Mouse (Mus musculus) small intestine, adult 2 months (tissue): ENCODE measurements around the gene Man1a. TPM values are rescaled to one million over a fixed set of nuclear protein-coding genes. Genes with fewer than 3 reads are reported as not detected.

Experiments used
- H3K27ac ChIP-seq: fragments of 200-500 bp; 2 replicates; pipeline ENCODE4 v1.5.1; 2012; ENCODE audit warnings: low read depth, low read length, control low read depth, inconsistent platforms; ENCODE audit not compliant: insufficient read depth
- H3K27me3 ChIP-seq: fragments of 200-500 bp; 2 replicates; pipeline ENCODE4 v1.6.1; 2012; ENCODE audit warnings: mild to moderate bottlenecking, moderate library complexity, low read length, inconsistent platforms; ENCODE audit not compliant: control insufficient read depth, insufficient read depth
- H3K36me3 ChIP-seq: fragments of 200-500 bp; 2 replicates; pipeline ENCODE4 v1.6.1; 2012; ENCODE audit warnings: mild to moderate bottlenecking, low read length, control low read depth, inconsistent platforms; ENCODE audit not compliant: control insufficient read depth, insufficient read depth
- H3K4me1 ChIP-seq: fragments of 200-500 bp; 2 replicates; pipeline ENCODE4 v1.6.1; 2012; ENCODE audit warnings: low read length, inconsistent platforms, mixed read lengths; ENCODE audit not compliant: control insufficient read depth, insufficient read depth, insufficient read length
- H3K4me3 ChIP-seq: fragments of 200-500 bp; 2 replicates; pipeline ENCODE4 v1.5.1; 2012; ENCODE audit warnings: low read depth, mild to moderate bottlenecking, control low read depth, inconsistent platforms, low read length, moderate library complexity
- CTCF ChIP-seq: fragments of 200-500 bp; IDR thresholded peaks from 2 replicates; pipeline ENCODE4 v1.5.1; 2012; ENCODE audit warnings: low read depth, mild to moderate bottlenecking, control low read depth, inconsistent platforms, low read length, moderate library complexity, mixed read lengths; ENCODE audit not compliant: insufficient replicate concordance, insufficient read length; ENCODE audit errors: extremely low read depth
- POLR2A ChIP-seq: fragments of 200-500 bp; IDR thresholded peaks from 2 replicates; pipeline ENCODE4 v1.6.1; 2012; ENCODE audit warnings: low read depth, mild to moderate bottlenecking, control low read depth, inconsistent platforms, low read length, moderate library complexity
- WGBS: fragments of 180-500 bp; shearing (Covaris S2); methylation state at CpG from one replicate; pipeline ENCODE4 v1.1.7; 2018; 5-methylcytosine and 5-hydroxymethylcytosine counted together
- polyA plus RNA-seq: library from polyadenylated mRNA; depleted of rRNA; stranded (reverse); fragments of >200 nt; gene quantifications from 2 replicates; pipeline ENCODE4 v1.2.3, GENCODE M21; 2012

Gene Man1a
- polyA plus RNA-seq, 1 experiment, result 59.8 TPM

DNA sequence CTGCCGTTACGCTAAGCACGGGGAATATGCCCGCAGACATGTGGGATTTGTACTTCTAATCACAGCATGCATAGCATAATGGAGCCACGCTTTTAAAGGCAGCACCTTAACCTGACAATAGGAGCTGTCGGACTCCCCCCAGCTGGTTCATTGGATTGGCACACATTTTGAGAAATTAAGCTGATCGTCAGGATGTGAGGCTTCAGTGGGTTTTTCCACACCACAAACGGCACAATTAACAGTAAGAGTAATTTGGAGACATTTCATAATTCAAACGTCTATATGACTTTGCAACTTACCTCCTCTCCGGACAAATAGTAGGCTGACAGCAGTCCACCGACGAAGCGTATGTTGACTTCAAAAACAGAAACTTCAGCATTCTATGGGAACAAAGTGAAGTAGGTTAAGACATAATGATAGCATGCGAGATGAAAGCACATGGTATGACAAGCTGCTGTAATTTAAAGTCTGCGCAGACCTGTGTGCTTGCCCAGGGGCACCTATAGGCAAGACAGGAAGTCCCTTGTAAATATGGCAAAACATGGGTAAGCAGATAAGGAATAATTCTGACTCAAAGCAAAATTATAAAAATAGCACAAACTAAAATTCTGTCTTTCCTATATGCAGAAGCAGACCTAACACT lies 62.2 kb downstream of the Man1a start:
- no peak overlapping the region for H3K4me3 ChIP-seq
- peaks cover 9% of the 10 kb centered on the region for H3K36me3 ChIP-seq
- TF ChIP-seq POLR2A, result no peak
- no peak for TF ChIP-seq CTCF
- no peaks in the 10 kb centered on the region for H3K27me3 ChIP-seq
- 85% methylated on average over 15 of the region's 15 CpGs for WGBS
- no peaks in the 10 kb centered on the region for H3K4me1 ChIP-seq
- H3K27ac ChIP-seq, result no peak overlapping the region

DNA sequence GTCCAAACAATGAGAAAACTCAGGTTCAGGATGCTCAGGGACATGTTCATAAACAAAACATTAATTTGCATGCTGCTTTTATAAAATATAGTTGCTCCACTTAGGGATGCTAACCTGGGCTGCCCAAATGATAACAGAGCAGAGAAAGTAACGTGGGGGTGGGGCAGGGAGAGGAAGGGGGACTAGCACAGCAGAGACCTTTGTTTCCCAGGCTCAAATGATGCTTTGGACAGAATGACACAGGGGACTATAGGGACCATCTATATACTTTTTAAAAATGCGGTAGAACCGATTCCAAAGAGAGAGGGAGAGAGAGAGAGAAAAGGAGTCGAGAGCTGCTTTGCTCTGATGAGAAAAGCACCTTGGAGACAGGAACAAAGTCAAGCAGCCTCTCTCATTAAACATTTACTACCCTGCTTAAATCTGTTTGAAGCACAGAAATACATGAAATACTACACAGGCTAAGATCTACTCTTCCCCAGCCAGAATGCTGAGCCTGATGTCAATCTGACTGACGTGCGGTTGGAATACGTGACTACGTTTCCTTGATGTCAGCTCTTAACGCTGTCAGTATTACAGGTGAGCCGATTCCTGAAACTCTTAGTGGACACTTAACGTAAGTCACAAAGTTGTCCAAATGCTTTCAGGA lies 63.1 kb downstream of the Man1a start:
- TF ChIP-seq CTCF (no peak), POLR2A (no peak)
- H3K27me3 ChIP-seq, result no peaks in the 10 kb centered on the region
- H3K4me3 ChIP-seq, result no peak overlapping the region
- WGBS, result 87% methylated on average over 11 of the region's 11 CpGs
- H3K27ac ChIP-seq, result no peak overlapping the region
- H3K4me1 ChIP-seq, result no peaks in the 10 kb centered on the region
- H3K36me3 ChIP-seq, result peaks cover 8% of the 10 kb centered on the region

DNA sequence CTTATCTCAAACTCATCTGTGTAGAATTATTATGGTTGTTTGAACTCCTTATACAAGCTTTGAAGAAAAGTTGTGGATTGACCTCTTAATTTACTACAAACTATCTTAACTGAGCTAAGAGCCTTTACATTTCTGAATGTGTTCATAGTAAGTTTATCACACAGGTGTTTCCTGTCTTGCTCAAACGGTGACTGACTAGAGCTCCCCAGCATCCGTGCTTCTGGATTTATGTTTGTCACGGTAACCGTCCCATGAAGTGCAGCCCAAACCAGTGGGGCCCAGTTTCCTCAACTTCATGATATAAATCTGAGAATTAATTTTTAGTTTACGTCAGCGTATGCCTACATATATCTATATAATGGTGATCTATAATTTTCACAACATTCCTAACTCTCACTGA lies 67.3 kb downstream of the Man1a start:
- no peak for TF ChIP-seq POLR2A
- no peak for TF ChIP-seq CTCF

DNA sequence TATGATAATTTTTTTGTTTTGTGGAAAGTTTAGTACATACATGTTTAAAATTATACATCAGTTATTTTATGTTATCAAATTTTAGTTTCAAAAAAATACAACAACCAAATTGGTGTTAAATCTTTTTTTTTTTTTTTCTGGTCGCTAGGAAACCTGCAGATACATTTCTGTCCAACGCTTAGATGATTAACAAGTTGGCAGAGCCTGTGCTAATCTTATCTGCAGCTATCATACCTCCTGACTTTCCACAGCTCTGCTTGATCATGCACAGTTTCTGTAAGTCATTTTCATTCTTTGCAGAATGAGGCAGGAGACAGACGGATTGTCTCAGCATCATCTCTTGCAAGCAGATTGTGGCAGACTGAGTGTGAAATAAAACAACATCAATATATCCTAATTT lies 69.5 kb downstream of the Man1a start:
- TF ChIP-seq CTCF, result no peak
- TF ChIP-seq POLR2A, result no peak
- Histone ChIP-seq H3K27me3 (no peaks in the 10 kb centered on the region), H3K27ac (no peak overlapping the region), H3K4me3 (no peak overlapping the region), H3K4me1 (no peaks in the 10 kb centered on the region), H3K36me3 (peaks cover 6% of the 10 kb centered on the region)
- 41% methylated on average over 3 of the region's 3 CpGs for WGBS

More for the DNA sequence above, 67.3 kb downstream of the Man1a start:
- H3K36me3 ChIP-seq, result peaks cover 9% of the 10 kb centered on the region
- no peak overlapping the region for H3K27ac ChIP-seq
- H3K4me1 ChIP-seq, result no peaks in the 10 kb centered on the region
- no peak overlapping the region for H3K4me3 ChIP-seq
- WGBS, result 84% methylated on average over 6 of the region's 6 CpGs
- H3K27me3 ChIP-seq, result no peaks in the 10 kb centered on the region

DNA sequence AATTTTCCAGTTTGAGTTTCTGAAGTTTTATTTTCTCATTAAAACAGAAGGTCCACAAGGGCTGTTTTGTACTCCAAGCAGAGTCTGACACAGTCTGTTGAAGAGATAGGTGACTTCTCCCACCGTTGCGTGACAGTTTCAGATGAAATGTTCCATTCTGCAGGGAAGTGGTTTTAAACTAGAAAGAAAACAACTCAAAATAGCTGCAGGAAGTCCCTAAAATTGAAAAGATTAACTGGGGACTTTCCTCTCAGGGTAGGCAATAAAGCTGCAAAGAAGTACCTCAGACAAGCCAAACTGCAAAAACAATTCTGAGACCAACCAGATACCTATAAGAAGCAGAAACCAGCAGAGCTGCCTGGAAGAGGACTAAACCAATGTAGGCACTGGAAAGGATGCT lies 70.6 kb downstream of the Man1a start:
- TF ChIP-seq CTCF, result no peak
- no peak for TF ChIP-seq POLR2A
- 85% methylated on average over 2 of the region's 2 CpGs for WGBS
- H3K4me1 ChIP-seq, result no peaks in the 10 kb centered on the region
- no peaks in the 10 kb centered on the region for H3K27me3 ChIP-seq
- no peak overlapping the region for H3K4me3 ChIP-seq
- peak overlapping the region; percentile 28; the same call in 1 of the 2 replicates for H3K27ac ChIP-seq
- H3K36me3 ChIP-seq, result peaks cover 6% of the 10 kb centered on the region

DNA sequence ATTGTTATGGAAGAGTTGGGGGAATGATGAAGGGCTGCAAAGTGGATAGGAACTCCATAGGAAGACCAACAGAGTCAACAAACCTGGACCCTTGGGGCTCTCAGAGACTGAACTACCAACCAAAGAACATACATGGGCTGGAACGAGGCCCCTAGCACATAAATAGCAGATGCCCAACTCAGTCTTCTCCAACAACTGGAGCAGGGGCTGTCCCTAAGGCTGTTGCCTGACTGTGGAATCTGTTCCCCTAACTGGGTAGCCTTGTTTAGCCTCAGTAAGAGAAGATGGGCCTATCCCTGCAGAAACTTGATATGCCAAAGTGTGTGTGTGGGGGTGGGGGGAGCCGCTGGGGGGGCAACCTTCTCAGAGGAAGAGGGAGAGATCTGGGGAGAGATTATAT lies 73.5 kb downstream of the Man1a start:
- no peaks in the 10 kb centered on the region for H3K27me3 ChIP-seq
- H3K4me3 ChIP-seq, result no peak overlapping the region
- WGBS, result 91% methylated on average over 2 of the region's 2 CpGs

GRCm38 (mm10) chr10:53997301-53997700 lies 79.1 kb downstream of the Man1a start:
- 0 out of 2 replicates have a peak, but pooled peaks cover 2% of the 10 kb centered on the region for H3K4me1 ChIP-seq

More for the DNA sequence above, 73.5 kb downstream of the Man1a start:
- Histone ChIP-seq H3K4me1 (0 out of 2 replicates have a peak, but pooled peaks cover 2% of the 10 kb centered on the region), H3K36me3 (peaks cover 3% of the 10 kb centered on the region; the same call in 1 of the 2 replicates), H3K27ac (no peak overlapping the region)
- TF ChIP-seq POLR2A (no peak), CTCF (no peak)

More at GRCm38 (mm10) chr10:53997301-53997700, 79.1 kb downstream of the Man1a start:
- H3K36me3 ChIP-seq, result no peaks in the 10 kb centered on the region
- WGBS, result 94% methylated on average over 13 of the region's 13 CpGs
- H3K27me3 ChIP-seq, result no peaks in the 10 kb centered on the region
- H3K27ac ChIP-seq, result no peak overlapping the region
- no peak overlapping the region for H3K4me3 ChIP-seq
- no peak for TF ChIP-seq POLR2A
- TF ChIP-seq CTCF, result no peak
